Mouse (Mus musculus): ENCODE measurements around the gene Gp1bb. TPM values are rescaled to one million over a fixed set of nuclear protein-coding genes. Genes with fewer than 3 reads are reported as not detected.

Gene Gp1bb
- polyA plus RNA-seq (2012; rRNA removed), result 4.8 and 8.9 TPM in 2 replicates

DNA sequence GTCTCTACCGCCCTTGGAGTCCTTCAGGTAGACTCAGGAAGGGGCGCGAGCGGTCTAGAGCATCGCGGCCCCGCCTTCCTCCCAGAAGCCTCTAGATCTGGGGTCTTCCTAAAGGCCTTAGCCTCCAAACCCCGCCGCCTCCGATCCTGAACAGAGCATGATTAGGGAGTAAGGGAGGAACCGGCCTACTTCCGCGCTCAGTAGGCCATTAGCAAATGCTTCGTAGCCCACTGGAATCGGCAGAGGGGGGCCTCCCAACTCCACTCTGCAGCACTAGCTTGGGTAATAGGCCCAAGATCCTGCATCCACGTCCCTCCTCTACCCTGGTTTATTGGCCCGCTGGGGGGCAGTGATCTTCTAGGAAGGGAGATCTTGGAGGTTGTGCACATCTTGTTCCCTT, at the start of gene Gp1bb:
Gene Gp1bb (minus strand): TSS at position 385 of the 400 bp plus-strand sequence.

GRCm38 (mm10) chr16:18629390-18630231, 7.4 kb upstream of the Gp1bb start, which contains the start of gene Sept5:
Gene Sept5, minus strand, starts transcription at chr16:18629954.

GRCm38 (mm10) chr16:18626376-18626878, 4.2 kb upstream of the Gp1bb start, which contains the start of gene Gm49601:
Gene Gm49601, minus strand, starts transcription at chr16:18626427.

DNA sequence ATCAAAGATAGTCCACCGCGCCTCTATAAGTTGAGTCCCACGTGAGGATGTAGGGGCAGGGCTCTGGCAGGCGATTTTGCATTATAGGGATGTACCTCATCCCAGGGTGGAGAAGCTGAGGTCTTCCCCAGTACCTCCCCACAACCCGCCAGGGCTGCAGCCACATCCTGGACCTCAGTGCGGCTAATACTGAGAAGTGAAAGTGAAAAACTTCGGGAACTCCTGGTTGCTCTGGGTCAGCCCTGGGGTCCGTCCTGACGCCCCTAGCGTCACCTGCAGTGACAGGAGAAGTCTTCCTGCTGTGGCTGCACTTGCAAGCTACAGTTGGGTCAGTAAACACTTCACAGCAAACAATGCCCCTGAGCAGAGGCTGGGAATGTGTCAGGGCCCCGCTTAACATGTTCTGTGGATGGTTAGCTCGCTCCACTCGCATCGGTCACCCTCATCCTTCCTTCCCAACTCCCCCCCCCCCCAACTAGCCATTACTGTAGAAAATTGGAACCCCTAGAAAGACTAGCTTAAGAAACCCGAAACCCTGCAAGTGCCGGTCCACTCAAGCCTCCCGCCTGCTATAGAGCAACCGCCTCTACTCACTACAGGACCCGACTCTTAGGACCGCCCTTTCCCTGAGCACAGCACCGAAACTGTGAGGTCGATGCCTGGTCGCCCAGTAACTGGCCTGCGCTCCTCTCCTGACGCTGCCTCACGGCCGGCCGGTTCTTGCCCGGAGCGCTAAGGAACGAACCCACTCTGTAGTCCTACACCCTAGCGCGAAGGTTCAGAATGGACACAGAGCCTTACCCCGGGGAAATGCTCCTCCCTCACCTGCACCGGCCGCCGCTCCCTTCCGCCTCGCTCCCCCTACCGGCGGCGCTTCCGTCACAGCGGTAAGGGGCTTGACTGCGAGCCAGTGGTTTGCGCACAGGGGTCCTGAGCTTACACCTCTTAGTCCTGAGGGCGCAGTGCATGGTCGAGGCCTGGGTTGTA, 32.1 kb downstream of the Gp1bb start, which contains the start of gene Tbx1:
Gene Tbx1 (minus strand): TSS at position 868 of the 987 bp plus-strand sequence.

Other genes starting within 250 kb of the Gp1bb start
- gene Txnrd2, start 196.0 kb downstream of the Gp1bb start, polyA plus RNA-seq (2012; rRNA removed), result 23.1 and 30.1 TPM in 2 replicates
- gene Comt, start 195.6 kb downstream of the Gp1bb start, polyA plus RNA-seq (2012; rRNA removed), result 37.2 and 47.8 TPM in 2 replicates
- gene Gnb1l, start 123.7 kb downstream of the Gp1bb start, polyA plus RNA-seq (2012; rRNA removed), result 7.9 and 10.4 TPM in 2 replicates
- gene Rtl10, start 123.5 kb downstream of the Gp1bb start, polyA plus RNA-seq (2012; rRNA removed), result 7.6 and 10.4 TPM in 2 replicates
- gene Tbx1, start 31.7 kb downstream of the Gp1bb start, polyA plus RNA-seq (2012; rRNA removed), result 2.3 and 10.8 TPM in 2 replicates
- gene Gm49601, start 4.0 kb upstream of the Gp1bb start, polyA plus RNA-seq (2012; rRNA removed), result 37.3 and 43.2 TPM in 2 replicates
- gene Sept5, start 7.6 kb upstream of the Gp1bb start, polyA plus RNA-seq (2012; rRNA removed), result 76.8 and 93.6 TPM in 2 replicates
- gene Cldn5, start 154.4 kb upstream of the Gp1bb start, polyA plus RNA-seq (2012; rRNA removed), result 29.4 and 38.3 TPM in 2 replicates
- 59.1 and 68.8 TPM in 2 replicates for gene Ufd1, start 189.4 kb upstream of the Gp1bb start, polyA plus RNA-seq (2012; rRNA removed)
- 70.9 and 78.8 TPM in 2 replicates for gene Cdc45, start 189.6 kb upstream of the Gp1bb start, polyA plus RNA-seq (2012; rRNA removed)
- gene 2510002D24Rik, start 214.2 kb upstream of the Gp1bb start, polyA plus RNA-seq (2012; rRNA removed), result 22.3 and 30.5 TPM in 2 replicates
- gene Gm28539, start 214.2 kb upstream of the Gp1bb start, polyA plus RNA-seq (2012; rRNA removed), result 3.0 TPM in 1 of 2 replicates, not detected in the other

Measured in central nervous system, embryonic 11.5 days (tissue).